Mouse (Mus musculus) hindbrain, embryonic 12.5 days (tissue): ENCODE measurements around the gene Atp5g2. TPM values are rescaled to one million over a fixed set of nuclear protein-coding genes. Genes with fewer than 3 reads are reported as not detected.

Experiments used
- ATAC-seq: fragments of 200-750 bp; cut with Nextera tagmentation; 2 replicates; pipeline ENCODE4 v1.8.0; 2017; ENCODE audit warnings: moderate TSS enrichment; ENCODE audit not compliant: low FRiP score
- H3K27ac ChIP-seq: fragments of 300-500 bp; sonication (generic); 2 replicates; pipeline ENCODE4 v1.5.1; 2016; ENCODE audit warnings: mild to moderate bottlenecking
- H3K27me3 ChIP-seq: fragments of 300-500 bp; sonication (generic); 2 replicates; pipeline ENCODE4 v1.6.1; 2016; ENCODE audit warnings: mild to moderate bottlenecking
- H3K36me3 ChIP-seq: fragments of 300-500 bp; sonication (generic); 2 replicates; pipeline ENCODE4 v1.6.1; 2016; ENCODE audit warnings: mild to moderate bottlenecking
- H3K4me1 ChIP-seq: fragments of 300-500 bp; sonication (generic); 2 replicates; pipeline ENCODE4 v1.6.1; 2016
- H3K4me2 ChIP-seq: fragments of 300-500 bp; sonication (generic); replicated peaks from 2 replicates; pipeline ENCODE4 v1.6.1; 2016; ENCODE audit warnings: mild to moderate bottlenecking
- H3K4me3 ChIP-seq: fragments of 300-500 bp; sonication (generic); 2 replicates; pipeline ENCODE4 v1.5.1; 2016; ENCODE audit warnings: mild to moderate bottlenecking
- H3K9ac ChIP-seq: fragments of 300-500 bp; sonication (generic); 2 replicates; pipeline ENCODE4 v1.6.1; 2016; ENCODE audit warnings: mild to moderate bottlenecking, moderate library complexity
- H3K9me3 ChIP-seq: fragments of 300-500 bp; sonication (generic); replicated peaks from 2 replicates; pipeline ENCODE4 v1.6.1; 2016; ENCODE audit warnings: mild to moderate bottlenecking
- WGBS: fragments of 180-500 bp; shearing (Covaris S2); methylation state at CpG from one replicate; pipeline ENCODE4 v1.1.7; 2016; 5-methylcytosine and 5-hydroxymethylcytosine counted together
- polyA plus RNA-seq: library from polyadenylated mRNA; unstranded; fragments of >200 nt; fragmentation: Nextera tagmentation; extraction: Ambion mirVana; gene quantifications from 2 replicates; pipeline ENCODE4 v1.2.1, GENCODE M21; 2016

The Atp5g2 gene
- polyA plus RNA-seq, 1 experiment from 2014 or later = 60.4 TPM

- WGBS = 1% methylated on average over 32 of the region's 32 CpGs
- Histone ChIP-seq H3K36me3 (no peaks in the 10 kb centered on the region), H3K27ac (peak overlapping the region; percentile 62), H3K9me3 (no peaks in the 10 kb centered on the region), H3K4me3 (peak overlapping the region; percentile 43), H3K4me1 (peaks cover 27% of the 10 kb centered on the region), H3K27me3 (peaks cover 82% of the 10 kb centered on the region), H3K4me2 (peak overlapping the region; percentile 78), H3K9ac (peak overlapping the region; percentile 55)
- peak; percentile 84 for ATAC-seq
Measured at GRCm38 (mm10) chr15:102692991-102693411, 20.8 kb upstream of the Atp5g2 start.

GRCm38 (mm10) chr15:102692321-102692804 is 20.2 kb upstream of the Atp5g2 start:
- H3K9ac ChIP-seq = peak overlapping the region; percentile 52
- peaks cover 27% of the 10 kb centered on the region for H3K4me1 ChIP-seq
- peak overlapping the region; percentile 62; the same call in 1 of the 2 replicates for H3K27ac ChIP-seq
- peaks cover 82% of the 10 kb centered on the region for H3K27me3 ChIP-seq
- peak; percentile 66 for ATAC-seq
- H3K4me2 ChIP-seq = peak overlapping the region; percentile 78
- H3K9me3 ChIP-seq = no peaks in the 10 kb centered on the region
- H3K4me3 ChIP-seq = peak overlapping the region; percentile 43
- H3K36me3 ChIP-seq = no peaks in the 10 kb centered on the region
- under 1% methylated on average over 26 of the region's 26 CpGs for WGBS

- WGBS = 8% methylated on average over 4 of the region's 4 CpGs
- Histone ChIP-seq H3K4me2 (no peak overlapping the region), H3K9ac (no peak overlapping the region), H3K4me3 (no peak overlapping the region), H3K9me3 (no peaks in the 10 kb centered on the region), H3K27me3 (peaks cover 31% of the 10 kb centered on the region), H3K36me3 (no peaks in the 10 kb centered on the region), H3K4me1 (peaks cover 7% of the 10 kb centered on the region), H3K27ac (no peak overlapping the region)
- ATAC-seq = no peak
Measured at GRCm38 (mm10) chr15:102685791-102686190, 13.6 kb upstream of the Atp5g2 start.

- peaks cover 7% of the 10 kb centered on the region for H3K4me1 ChIP-seq
- no peak overlapping the region for H3K9ac ChIP-seq
- no peak overlapping the region for H3K27ac ChIP-seq
- ATAC-seq = no peak
- H3K36me3 ChIP-seq = no peaks in the 10 kb centered on the region
- peaks cover 19% of the 10 kb centered on the region for H3K27me3 ChIP-seq
- H3K4me2 ChIP-seq = no peak overlapping the region
- 6% methylated on average over 1 of the region's 1 CpGs for WGBS
- H3K4me3 ChIP-seq = no peak overlapping the region
- H3K9me3 ChIP-seq = no peaks in the 10 kb centered on the region
Measured at GRCm38 (mm10) chr15:102683670-102684069, 11.5 kb upstream of the Atp5g2 start.

GRCm38 (mm10) chr15:102676345-102676744 is 4.2 kb upstream of the Atp5g2 start:
- Histone ChIP-seq H3K27ac (no peak overlapping the region), H3K4me3 (no peak overlapping the region), H3K36me3 (no peaks in the 10 kb centered on the region), H3K9me3 (no peaks in the 10 kb centered on the region), H3K27me3 (no peaks in the 10 kb centered on the region), H3K9ac (no peak overlapping the region), H3K4me2 (no peak overlapping the region), H3K4me1 (peaks cover 19% of the 10 kb centered on the region)
- 91% methylated on average over 2 of the region's 2 CpGs for WGBS
- ATAC-seq = no peak

- Histone ChIP-seq H3K4me2 (peak overlapping the region; percentile 78), H3K36me3 (no peaks in the 10 kb centered on the region), H3K4me1 (peaks cover 30% of the 10 kb centered on the region), H3K27ac (peak overlapping the region; percentile 99), H3K27me3 (no peaks in the 10 kb centered on the region), H3K9me3 (no peaks in the 10 kb centered on the region), H3K4me3 (peak overlapping the region; percentile 17; the same call in 1 of the 2 replicates), H3K9ac (no peak overlapping the region)
- ATAC-seq = peak; percentile 15; the same call in 1 of the 2 replicates
- 5% methylated on average over 10 of the region's 10 CpGs for WGBS
Measured at GRCm38 (mm10) chr15:102673548-102673947, 1.4 kb upstream of the Atp5g2 start.

GRCm38 (mm10) chr15:102671721-102672214 is 384 bp downstream of the Atp5g2 start:
- Histone ChIP-seq H3K4me2 (peak overlapping the region; percentile 78), H3K27me3 (no peaks in the 10 kb centered on the region), H3K4me1 (peaks cover 30% of the 10 kb centered on the region), H3K4me3 (peak overlapping the region; percentile 49), H3K9ac (peak overlapping the region; percentile 84), H3K36me3 (peaks cover 8% of the 10 kb centered on the region), H3K9me3 (no peaks in the 10 kb centered on the region), H3K27ac (peak overlapping the region; percentile 99)
- ATAC-seq = peak; percentile 62
- under 1% methylated on average over 34 of the region's 34 CpGs for WGBS

GRCm38 (mm10) chr15:102670767-102671575 is 1.2 kb downstream of the Atp5g2 start:
- Histone ChIP-seq H3K27ac (peak overlapping the region; percentile 99), H3K4me2 (peak overlapping the region; percentile 78), H3K9me3 (no peaks in the 10 kb centered on the region), H3K4me3 (peak overlapping the region; percentile 74), H3K36me3 (peaks cover 14% of the 10 kb centered on the region), H3K4me1 (peaks cover 30% of the 10 kb centered on the region), H3K9ac (peak overlapping the region; percentile 89), H3K27me3 (no peaks in the 10 kb centered on the region)
- ATAC-seq = peak; percentile 91
- WGBS = under 1% methylated on average over 52 of the region's 53 CpGs

- Histone ChIP-seq H3K27me3 (no peaks in the 10 kb centered on the region), H3K4me1 (peaks cover 30% of the 10 kb centered on the region), H3K36me3 (peaks cover 18% of the 10 kb centered on the region), H3K27ac (peak overlapping the region; percentile 99), H3K9ac (peak overlapping the region; percentile 89), H3K4me3 (peak overlapping the region; percentile 74), H3K9me3 (no peaks in the 10 kb centered on the region), H3K4me2 (peak overlapping the region; percentile 78)
- 13% methylated on average over 6 of the region's 6 CpGs for WGBS
- peak; percentile 4; the same call in 1 of the 2 replicates for ATAC-seq
Measured at GRCm38 (mm10) chr15:102670281-102670680, 1.9 kb downstream of the Atp5g2 start.

GRCm38 (mm10) chr15:102669571-102669970 is 2.6 kb downstream of the Atp5g2 start:
- Histone ChIP-seq H3K27me3 (no peaks in the 10 kb centered on the region), H3K27ac (no peak overlapping the region), H3K4me1 (peaks cover 30% of the 10 kb centered on the region), H3K9me3 (no peaks in the 10 kb centered on the region), H3K4me2 (peak overlapping the region; percentile 78), H3K4me3 (no peak overlapping the region), H3K36me3 (peaks cover 26% of the 10 kb centered on the region), H3K9ac (no peak overlapping the region)
- WGBS = 89% methylated on average over 8 of the region's 8 CpGs
- no peak for ATAC-seq

- H3K9ac ChIP-seq = no peak overlapping the region
- peaks cover 57% of the 10 kb centered on the region for H3K36me3 ChIP-seq
- no peak for ATAC-seq
- peaks cover 10% of the 10 kb centered on the region for H3K4me1 ChIP-seq
- H3K4me3 ChIP-seq = no peak overlapping the region
- H3K27ac ChIP-seq = no peak overlapping the region
- 57% methylated on average over 4 of the region's 4 CpGs for WGBS
- H3K4me2 ChIP-seq = no peak overlapping the region
- H3K9me3 ChIP-seq = no peaks in the 10 kb centered on the region
- H3K27me3 ChIP-seq = no peaks in the 10 kb centered on the region
Measured at GRCm38 (mm10) chr15:102665494-102665893, 6.7 kb downstream of the Atp5g2 start.

GRCm38 (mm10) chr15:102663825-102664224 is 8.3 kb downstream of the Atp5g2 start:
- Histone ChIP-seq H3K27me3 (no peaks in the 10 kb centered on the region), H3K4me3 (no peak overlapping the region), H3K36me3 (peaks cover 57% of the 10 kb centered on the region), H3K9ac (no peak overlapping the region), H3K4me1 (no peaks in the 10 kb centered on the region), H3K27ac (no peak overlapping the region), H3K9me3 (no peaks in the 10 kb centered on the region), H3K4me2 (no peak overlapping the region)
- WGBS = 93% methylated on average over 8 of the region's 8 CpGs
- no peak for ATAC-seq
